Mouse (Mus musculus): Measurements from ENCODE around the gene Sgk2.
A peak's percentile ranks its signal among the peaks of the same experiment; 100 is the strongest.

Gene Sgk2

DNA sequence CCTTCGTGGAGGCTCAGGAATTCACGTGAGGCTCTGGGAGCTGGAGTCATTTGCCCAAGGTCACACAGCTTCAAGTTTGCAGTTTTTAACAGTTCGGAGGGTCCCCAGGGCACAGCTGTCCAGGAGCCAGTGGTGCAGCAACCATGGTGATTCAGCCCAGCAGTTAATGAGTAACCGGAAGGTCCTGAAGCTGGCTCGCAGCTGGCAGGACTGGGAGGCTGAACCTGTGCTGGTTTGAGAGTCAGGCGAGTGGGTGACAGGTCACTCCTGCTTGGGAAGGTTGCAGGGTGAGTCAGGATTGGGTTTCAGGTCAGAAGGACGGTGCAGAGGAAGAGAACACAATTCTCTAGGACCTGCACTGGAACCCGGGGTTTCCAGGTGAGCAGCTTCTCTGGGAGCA, at the start of gene Sgk2:
TSS of gene Sgk2 (plus strand) at position 113 of the 400 bp plus-strand sequence.
- DNase-seq: no peak

DNA sequence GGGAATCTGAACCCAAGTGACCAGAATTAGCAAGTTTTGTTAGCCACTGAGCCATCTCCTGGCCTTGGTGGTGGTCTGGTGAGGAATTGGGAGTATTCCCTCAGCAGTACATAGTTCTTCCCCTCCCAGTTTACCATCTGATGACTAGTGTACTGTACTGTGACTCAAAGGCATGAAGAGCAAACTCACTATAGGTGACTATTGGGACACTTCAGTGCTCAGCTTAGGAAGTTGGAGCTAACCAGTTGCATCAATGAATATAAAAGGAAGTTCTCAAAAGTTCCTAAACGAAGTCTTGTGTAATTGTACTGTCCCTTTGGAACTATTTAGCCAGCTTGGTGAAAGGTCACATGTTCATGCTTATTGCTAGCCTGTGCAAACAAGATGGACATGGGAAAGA, 47.6 kb upstream of the Sgk2 start:
- DNase-seq: no peak

DNA sequence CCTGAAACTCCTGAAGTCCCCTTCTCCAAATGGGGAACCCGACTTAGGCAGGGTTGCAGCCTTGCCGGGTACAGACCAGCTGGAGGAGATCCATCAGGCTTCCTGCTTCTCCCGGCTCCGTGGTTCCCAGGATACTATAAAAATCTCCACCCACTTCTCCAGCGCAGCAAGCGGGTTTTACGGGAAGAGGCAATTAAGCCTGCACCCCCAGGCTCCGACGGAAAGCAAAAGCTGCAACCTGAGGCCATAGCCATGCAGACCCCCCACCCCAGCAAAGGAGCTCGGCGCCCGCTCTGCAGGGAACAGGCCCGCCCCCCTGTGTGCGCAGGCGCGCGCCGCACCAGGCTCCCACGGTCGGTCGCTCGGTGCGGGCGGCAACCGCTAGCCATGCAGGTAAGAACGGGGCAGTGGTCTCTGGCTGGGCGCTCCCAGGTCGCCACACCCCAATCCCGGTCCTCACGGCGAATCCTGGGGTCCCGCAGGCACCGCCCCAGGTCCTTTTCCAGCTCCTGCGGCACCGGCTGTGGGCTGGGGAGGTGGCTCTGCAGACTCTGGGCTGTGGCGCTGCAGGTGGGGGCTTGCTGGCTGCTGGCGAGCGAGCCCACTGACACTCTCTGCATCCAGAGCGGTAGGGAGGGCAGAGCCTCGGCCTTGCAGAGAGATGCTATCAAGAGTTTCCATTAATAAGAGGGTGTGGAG, 43.8 kb upstream of the Sgk2 start, which contains the start of gene L3mbtl1:
TSS of gene L3mbtl1 (plus strand) at position 325 of the 699 bp plus-strand sequence.
- peak; percentile 41 to 63 for DNase-seq

DNA sequence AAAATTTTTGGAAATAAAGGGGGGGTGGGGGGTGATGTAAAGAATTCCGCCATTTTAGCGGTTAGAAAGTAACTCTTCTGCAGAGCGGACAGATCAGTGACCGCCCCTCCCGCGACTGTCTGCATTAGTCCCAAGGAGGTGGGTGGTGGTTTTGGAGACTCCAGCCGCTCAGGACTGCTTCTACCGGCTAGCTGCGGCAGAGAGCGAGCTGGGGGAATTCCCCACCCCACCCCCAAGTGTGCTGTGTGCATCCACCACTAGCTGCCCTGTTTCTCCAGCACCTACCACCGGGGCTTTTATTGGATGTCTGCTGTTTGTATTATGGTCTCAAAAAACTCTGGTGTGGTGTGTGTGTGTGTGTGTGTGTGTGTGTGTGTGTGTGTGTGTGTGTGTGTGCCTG, 43.2 kb upstream of the Sgk2 start:
- no peak for DNase-seq

DNA sequence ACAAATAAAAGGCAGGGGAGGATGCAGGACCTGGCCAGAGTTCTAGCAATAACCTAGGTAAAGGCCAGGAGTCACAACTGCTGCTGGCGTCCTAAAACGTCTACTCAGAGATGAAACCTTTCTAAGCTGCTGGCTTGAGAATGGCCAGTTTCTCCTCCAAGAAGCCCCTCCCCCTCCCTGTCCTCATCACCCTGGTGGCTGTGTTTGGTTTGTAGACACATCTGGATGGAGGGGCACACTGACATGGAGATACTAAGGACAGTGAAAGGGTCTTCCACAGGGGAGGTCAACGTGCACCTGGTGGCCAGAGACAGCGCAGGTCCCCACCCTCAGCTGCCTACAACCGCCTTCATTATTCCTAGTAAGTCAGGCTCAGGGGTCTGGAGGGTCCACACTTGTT, 40.2 kb upstream of the Sgk2 start:
- DNase-seq: no peak

DNA sequence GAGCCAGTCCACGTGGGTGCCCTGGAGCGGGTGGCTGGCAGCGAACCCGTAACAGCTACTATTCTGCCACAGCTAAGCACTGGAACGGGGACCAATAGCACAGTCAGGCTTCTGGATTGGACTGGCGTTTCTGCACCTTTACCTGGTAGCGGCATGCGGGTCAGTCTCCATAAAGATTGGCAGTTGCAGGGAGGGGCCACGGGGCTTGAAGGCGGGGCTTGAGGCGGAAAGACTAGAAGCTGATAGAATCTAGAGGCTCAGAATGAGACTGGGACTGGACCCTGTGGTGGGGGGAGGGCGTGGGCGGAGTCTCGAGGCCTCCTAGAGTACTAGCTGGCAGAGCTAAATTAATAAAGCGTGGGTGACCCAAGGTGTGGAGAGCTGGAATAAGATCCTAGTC, 39.4 kb upstream of the Sgk2 start:
- peak; percentile 40 to 71 for DNase-seq

DNA sequence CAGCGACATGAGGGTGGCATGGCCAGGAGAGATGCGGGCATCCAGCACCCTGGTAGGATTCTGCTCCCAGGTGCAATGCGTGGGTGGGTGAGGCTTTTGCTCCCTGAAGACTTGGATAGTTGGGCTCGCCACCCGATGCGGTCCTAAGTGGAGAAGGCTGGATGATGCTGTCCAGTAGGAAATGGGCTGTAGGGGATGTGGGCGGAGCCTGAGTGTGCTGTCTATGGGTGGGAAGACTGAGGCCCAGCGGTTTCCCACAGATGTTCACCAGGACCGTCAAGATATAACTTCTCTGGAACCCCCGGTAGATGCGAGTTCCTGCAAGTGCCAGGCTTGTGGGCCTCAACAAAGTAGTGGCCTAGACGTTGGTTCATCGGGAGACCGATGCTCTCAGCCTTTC, 38.9 kb upstream of the Sgk2 start:
- DNase-seq: no peak

DNA sequence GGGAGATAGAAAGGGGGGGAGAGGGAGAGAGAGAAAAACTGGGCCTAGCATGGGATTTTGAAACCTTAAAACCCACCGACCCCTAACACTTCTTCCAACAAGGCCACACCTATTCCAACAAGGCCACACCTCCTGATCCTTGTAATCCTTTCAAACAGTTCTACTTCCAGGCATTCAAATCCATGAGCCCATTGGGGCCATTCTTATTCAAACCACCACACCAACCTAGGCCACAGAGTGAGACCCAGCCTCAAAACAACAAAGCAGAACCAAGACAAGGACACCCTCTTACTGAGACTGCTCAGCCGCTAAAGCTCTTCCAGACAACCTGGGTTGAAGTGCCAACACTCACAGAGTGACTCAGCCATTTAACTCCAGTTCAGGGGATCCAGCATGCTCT, 36.4 kb upstream of the Sgk2 start:
- DNase-seq: no peak

DNA sequence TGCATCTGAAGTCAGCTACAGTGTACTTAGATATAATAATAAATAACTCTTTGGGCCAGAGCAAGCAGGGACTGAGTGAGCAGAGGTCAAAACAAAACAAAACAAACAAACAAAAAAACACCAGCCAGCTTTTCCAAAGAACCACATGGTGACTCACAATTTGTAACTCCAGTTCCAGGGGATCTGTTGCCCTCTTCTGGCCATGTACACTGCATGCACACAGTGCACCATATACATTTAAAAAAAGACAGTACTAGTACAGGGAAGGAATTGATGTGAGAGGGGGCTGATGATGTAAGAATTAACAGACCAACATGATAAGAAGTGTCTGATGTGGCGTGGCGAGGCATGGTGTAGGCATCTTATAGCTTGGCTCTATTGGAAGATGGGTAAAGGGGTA, 30.3 kb upstream of the Sgk2 start:
- DNase-seq: no peak

DNA sequence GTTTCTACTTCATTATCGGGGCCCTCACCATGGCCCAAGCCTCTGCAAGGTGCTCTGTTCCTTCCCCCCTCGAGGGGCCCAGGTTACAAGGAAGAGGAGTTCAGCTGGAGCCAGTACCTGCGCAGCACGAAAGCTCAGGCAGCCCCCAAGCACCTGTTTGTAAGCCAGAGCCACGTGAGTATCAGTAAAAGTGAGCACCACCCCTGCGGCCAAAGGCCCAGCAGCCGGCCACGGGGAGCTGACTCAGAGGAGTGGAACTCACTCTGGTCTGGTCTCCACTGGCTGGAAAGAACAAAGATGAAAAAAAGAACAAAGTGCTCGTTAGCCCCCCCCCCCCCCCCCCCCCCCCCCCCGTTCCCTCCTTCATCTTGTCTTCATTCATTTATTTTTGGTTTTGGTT, 25.8 kb upstream of the Sgk2 start:
- DNase-seq: no peak

DNA sequence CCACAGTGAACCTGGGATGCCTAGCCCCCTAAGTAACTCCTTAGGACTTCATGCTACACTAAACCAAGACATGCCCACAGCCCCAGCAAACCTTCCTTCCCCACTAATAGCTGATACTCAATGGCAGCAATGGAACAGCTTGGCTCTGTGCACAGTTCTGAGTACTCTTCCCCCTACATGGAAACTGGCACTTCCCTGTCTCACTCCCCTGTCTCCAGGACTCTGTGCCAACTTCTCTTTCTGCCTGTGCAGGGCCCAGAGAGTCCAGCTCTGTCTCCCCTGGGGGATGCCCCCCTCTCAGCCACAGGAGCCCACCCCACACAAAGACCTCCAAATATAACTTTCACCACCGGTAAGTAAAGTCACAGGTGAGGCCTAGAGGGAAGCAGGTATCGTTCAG, 20.4 kb upstream of the Sgk2 start:
- DNase-seq: no peak

DNA sequence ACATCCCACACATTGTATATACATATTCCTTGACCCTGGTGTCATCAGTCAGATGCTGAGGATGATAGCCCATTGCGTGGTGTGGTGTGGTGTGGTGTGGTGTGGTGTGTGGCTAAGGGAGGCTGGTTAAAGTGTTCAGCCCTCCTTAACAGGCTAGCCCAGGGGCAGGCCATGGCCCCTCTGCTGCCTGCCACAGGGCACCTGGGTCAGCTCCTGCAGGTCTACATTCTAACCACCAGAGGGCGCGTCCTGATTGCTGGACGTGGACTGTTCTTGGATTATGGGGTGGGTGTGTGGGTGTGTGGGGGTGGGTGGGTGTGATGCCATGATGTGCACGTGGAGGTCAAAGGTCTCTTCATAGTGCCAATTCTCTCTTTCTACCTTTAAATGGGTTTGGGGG, 18.8 kb upstream of the Sgk2 start:
- DNase-seq: peak; percentile 62 to 65

DNA sequence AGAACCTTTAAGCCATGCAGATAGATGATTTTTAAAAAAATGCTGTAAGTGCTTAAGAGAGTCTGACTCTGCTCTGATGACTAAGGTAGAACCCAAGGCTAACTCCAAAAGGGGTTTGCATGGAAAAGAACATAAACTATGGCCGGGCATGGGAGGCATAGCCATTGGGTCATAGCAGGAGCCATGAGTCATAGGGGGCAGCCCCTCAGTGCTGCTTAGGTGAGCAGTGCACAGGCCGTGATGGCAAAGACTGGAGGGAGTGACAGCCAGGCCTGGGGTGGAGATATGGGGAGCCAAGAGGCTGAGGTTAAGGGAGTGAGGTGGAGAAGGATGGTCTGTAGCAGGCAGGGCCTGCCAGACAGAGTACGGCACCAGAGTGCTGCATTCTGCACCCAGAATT, 18.0 kb upstream of the Sgk2 start:
- no peak for DNase-seq

DNA sequence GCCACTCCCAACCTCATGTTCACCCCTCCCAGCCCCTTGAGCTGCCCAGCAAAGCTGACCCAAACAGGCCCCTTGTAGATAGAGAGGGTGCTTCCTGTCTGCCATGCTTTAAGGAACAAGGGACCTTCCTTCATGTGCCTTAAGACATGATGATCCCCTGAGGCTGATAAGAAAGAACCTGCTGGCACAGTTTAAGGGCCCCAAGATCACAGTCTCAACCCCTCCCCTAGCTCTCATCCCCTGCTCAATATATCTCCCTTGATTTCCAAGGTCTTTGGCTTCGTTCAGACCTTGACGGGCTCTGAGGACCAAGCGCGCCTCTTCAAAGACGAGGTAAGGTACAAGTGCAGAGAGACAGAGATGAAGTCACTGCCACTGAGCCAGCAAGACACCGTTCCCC, 16.2 kb upstream of the Sgk2 start:
- DNase-seq: no peak

DNA sequence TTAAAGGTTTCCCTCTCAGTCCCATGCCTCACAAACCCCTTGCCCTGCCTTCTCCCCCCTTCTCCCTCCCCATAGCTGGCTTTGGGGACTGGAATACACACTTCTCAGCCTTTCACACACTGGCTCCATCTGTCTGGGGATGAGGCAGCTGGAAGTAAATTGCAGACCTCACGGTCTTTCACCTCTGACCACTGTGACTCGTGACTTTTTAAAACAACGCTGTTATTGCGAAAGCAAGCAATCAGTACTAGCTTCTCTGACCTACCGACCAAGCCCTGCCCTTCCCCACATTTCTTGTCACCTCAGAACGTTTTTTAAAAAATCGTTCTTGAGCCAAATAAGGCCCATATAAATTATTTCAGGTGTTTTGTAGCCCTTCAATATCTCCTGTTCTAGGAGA, 14.4 kb upstream of the Sgk2 start:
- no peak for DNase-seq

DNA sequence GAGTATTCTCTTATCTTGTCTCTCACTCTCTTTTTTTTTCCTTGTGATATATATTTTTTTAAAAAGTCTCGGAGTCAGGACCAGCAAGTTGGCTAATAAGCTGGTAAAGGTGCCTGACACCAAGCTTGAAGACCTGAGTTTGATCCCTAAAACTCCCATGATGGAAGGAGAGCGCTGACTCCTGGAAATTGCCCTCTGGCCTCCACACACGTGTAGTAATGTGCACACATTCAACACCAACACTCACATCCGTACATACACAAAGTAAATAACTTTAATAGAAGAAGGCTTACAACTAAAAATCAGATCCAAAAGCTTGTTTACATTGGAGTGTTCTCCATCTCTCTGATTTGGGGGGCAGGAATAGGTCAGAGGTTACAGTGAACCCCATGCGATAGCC, 13.9 kb upstream of the Sgk2 start:
- DNase-seq: no peak

DNA sequence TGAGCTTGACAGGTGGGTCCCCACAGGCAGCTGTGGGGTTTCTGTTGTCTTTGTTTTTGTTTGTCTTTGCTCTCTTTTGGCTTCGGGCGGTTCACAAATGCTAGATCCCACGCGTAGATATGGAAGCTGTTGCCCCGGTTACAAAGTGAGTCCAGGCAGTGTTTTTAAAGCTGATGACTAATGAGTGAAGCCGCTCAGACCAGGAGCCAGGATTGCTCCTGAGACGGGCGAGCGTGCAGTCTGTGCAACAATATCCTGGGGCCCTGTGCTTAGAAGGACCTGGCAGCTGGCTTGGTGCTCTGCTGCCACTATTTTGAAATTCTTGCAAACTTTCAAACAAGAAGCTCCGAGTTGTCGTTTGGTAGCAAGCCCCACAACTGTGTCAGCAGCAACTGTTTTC, 13.5 kb upstream of the Sgk2 start:
- no peak for DNase-seq

DNA sequence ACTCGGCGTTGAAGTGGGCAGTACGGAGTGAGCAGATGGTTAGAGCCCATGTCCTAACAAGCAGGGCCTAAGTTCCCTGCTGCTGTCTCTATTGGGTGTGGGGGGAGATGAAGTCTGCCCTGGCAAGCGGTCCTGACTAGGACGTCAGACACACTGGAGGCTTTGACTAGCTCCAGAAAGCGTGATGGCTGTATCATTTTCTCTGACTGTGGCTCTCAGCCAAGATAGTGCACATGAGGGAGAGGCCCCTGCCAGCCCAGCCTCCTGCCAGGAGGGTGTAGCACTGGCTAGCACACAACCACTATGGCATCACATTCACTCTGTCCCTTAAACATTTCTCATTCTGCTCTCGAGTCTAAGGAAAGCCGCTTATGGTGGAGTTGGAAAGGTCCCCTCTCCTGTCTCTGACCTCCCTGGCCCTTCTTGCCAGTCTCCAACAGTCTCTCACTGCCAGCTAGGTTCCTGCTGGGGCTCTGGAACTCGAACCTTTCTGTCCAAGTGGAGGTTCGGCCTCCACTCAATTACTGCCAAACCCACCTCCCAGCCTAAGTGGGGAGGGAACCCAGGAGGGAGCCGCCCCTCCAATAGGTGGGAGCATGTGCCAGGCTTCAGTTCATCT, 11.9 kb upstream of the Sgk2 start:
- peak; percentile 36 to 48 for DNase-seq

DNA sequence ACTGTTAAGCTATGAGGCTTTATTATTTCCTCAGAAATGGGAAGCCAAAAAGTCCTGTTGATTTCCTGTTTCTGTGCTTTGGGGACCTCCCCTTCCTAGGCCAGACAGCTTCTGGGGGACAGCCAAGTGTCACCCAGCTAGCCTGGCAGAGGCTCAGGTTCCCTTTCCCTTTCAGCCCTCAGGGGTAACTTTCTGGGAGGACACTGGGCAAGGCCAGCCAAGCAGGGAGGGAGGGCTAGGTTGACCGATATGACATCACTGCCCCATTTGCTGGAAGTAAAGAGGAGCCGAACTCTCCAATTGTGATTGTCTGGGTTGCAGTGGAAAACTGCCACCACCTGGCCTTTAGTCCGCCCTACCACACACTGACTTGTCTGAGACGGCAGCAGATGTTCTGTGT, 11.1 kb upstream of the Sgk2 start:
- peak; percentile 23 to 48 for DNase-seq

DNA sequence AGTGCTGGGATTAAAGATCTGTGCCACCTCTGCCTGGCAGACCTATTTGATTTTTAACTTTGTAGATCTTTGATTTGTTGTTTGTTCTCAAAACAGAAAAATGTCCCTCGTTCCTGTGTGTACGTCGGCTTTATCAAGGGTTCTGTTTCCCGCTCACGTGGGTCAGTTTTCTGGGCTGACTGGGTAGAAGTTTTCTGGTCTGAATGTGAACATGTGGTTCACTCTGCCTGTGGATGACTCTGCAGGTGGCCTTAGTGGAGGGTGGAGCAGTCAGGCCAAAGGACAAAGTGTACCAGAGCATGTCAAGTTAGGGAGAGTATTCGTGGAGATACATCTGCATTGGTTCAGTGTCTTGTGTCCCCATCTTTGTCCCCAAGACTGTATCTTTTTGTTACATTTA, 2.7 kb upstream of the Sgk2 start:
- no peak for DNase-seq

DNA sequence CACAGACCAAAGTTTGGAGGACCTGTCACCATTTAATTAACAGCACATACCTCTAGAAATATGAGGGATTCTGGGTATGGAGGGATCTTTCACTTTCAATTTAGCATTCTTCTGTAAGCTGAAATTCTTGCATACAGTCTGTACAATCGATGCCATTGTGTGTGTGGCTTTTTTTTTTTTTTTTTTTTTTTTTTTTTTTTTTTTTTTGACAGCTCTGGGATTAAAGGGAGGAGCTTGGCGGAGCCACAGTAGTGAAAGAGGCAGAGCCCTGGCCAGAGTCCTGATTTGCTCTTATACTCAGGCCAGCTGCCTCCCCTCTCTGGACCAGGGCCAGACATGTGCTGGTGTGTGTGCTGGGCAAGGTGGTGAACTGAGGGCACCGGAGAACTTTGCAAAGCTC, 1.2 kb upstream of the Sgk2 start:
- peak; percentile 39 to 66 for DNase-seq

DNA sequence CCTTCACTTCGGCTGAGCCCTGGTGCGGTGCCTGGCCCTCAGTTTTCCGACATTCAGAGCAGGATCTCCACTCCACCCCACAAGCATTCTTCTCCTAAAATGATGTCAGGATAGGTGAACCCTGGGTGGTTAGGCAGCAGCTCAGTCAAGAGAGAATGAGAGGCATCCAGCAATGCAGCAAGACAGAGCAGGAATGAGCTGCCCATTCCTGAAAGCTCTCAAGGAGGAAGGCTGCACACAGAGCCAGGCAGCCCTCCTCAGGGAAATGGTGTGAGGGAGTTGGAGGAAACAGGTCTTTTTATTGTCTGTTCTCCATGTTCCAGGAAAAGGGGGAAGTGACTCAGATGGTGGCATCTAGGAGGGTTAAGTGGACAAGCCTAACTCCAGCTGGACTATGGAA, 366 bp upstream of the Sgk2 start:
- no peak for DNase-seq

DNA sequence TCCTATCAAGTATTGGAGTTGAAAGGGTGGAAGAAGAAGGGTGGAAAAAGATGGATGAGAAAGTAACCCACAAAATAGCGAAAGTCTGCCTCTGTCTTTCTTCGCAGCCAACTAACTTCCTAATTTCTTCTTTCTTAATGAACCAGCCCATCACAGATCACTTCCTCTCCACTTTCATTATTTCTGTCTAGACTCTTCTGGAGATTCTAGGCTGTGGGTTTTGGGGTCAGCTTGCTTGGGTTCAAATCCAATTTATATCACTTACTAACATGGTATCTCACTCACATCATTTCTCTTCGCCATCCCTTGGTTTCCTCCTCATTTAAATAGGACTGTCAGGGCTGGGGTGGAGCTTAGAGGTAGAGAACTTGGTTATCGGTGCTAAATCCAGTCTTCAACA, 1.1 kb downstream of the Sgk2 start:
- DNase-seq: no peak

DNA sequence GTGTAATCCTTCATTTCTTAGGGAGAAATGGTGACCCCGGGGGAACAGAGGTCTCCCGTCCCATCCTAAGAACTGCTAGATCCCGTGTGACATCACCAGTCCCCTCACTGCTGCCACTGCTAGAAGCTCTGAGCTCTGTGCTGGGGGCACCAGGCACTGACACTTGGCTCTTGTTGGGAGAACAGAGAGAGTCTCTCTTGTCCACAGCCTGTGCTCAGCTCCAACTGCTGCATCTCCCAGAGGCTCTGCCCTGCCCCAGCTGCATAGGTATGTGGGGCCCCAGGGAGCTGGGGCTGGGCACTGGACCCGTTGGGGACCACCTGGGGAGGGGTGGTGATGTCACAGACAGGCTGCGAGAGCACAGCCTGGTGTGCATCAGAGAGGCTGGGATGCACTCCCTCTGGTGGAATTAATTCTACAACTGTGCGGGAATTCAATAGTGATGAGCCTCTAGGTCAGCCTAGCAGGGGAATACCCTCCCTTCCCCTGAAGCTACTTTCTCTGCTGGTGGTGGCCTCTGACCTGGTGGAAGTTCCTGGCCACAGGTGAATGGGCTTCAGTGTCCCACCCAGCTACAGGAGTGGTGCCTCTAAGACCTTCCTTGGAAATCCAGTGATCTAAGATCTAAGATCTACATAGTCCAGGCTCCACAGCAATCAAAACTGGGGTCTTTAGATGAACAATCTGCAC, 4.4 kb downstream of the Sgk2 start:
- no peak for DNase-seq

DNA sequence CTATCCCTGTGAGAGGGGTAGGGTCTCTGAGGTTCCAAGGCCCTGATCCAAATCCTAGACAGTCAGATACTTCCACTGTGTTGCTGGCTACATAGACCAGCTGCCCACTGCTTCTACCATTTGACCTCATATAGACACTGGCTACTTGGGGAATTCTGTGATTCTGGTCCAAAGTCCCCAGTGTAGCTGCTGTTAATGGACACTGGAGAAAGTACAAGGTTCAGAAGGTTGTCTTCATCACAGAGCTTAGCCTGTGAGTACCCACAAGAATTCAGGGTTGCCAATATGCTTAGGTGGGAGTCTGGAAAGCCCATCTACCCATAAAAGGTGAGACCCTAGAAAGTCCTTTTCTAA, 4.9 kb downstream of the Sgk2 start:
- no peak for DNase-seq
